Mouse (Mus musculus): ENCODE measurements around the gene Phldb1. TPM values are rescaled to one million over a fixed set of nuclear protein-coding genes. Genes with fewer than 3 reads are reported as not detected.
A peak's percentile ranks its signal among the peaks of the same experiment; 100 is the strongest.

Gene Phldb1
- polyA plus RNA-seq, 1 experiment from 2014 or later, result 24.4 TPM

DNA sequence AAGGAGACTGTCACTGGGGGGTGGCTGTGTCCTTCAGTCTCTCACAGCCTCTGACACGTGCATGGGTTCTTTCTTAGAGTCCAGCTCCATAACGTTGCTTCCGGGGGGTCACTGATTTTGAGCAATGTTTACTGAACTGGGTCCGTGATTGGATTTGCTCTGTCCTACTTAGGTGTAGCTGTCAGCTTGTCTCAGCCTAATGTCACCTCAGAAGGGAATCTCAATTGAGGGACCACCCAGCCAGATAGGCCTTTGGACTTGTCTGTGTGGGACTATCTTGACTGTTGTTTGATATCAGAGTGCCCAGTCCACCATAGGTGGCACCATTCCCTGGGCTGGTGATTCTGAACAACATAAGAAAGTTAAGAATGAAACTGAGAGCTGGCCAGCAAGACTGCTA is 81.1 kb downstream of the Phldb1 start:
- WGBS, result 73% methylated on average over 4 of the region's 4 CpGs
- H3K4me1 ChIP-seq (replicated peaks; ENCODE audit: insufficient read depth, low read length), result 0 out of 2 replicates have a peak, but pooled peaks cover 5% of the 10 kb centered on the region
- H3K4me3 ChIP-seq (replicated peaks; ENCODE audit: low read depth, low read length), result no peak overlapping the region
- no peaks in the 10 kb centered on the region for H3K9me3 ChIP-seq (replicated peaks; ENCODE audit: low read length)
- no peak for DNase-seq (ENCODE audit: low spot score)
- H3K9ac ChIP-seq (ENCODE audit: low read depth, low read length), result no peak overlapping the region
- no peak for TF ChIP-seq CTCF (IDR thresholded peaks at IDR 0.05; ENCODE audit: low read depth)
- no peaks in the 10 kb centered on the region for H3K27me3 ChIP-seq (ENCODE audit: insufficient read depth, low read length)
- H3K36me3 ChIP-seq (ENCODE audit: insufficient read depth, low read length), result no peaks in the 10 kb centered on the region
- H3K4me2 ChIP-seq (ENCODE audit: low read length), result no peak overlapping the region
- H3K27ac ChIP-seq, result no peak overlapping the region
- ATAC-seq (replicated peaks; ENCODE audit: low FRiP score, low read depth), result no peak

- H3K9ac ChIP-seq (ENCODE audit: low read depth, low read length), result no peak overlapping the region
- no peak overlapping the region for H3K4me2 ChIP-seq (ENCODE audit: low read length)
- H3K9me3 ChIP-seq (replicated peaks; ENCODE audit: low read length), result no peaks in the 10 kb centered on the region
- no peaks in the 10 kb centered on the region for H3K27me3 ChIP-seq (ENCODE audit: insufficient read depth, low read length)
- H3K36me3 ChIP-seq (ENCODE audit: insufficient read depth, low read length), result no peaks in the 10 kb centered on the region
- 11% methylated on average over 8 of the region's 8 CpGs for WGBS
- no peak overlapping the region for H3K27ac ChIP-seq
- 0 out of 2 replicates have a peak, but pooled peaks cover 5% of the 10 kb centered on the region for H3K4me1 ChIP-seq (replicated peaks; ENCODE audit: insufficient read depth, low read length)
- peak; percentile 93 for TF ChIP-seq CTCF (IDR thresholded peaks at IDR 0.05; ENCODE audit: low read depth)
- no peak overlapping the region for H3K4me3 ChIP-seq (replicated peaks; ENCODE audit: low read depth, low read length)
- ATAC-seq (replicated peaks; ENCODE audit: low FRiP score, low read depth), result peak; percentile 81
- peak; percentile 84 for DNase-seq (ENCODE audit: low spot score)
These were observed 83.0 kb downstream of the Phldb1 start for GRCm38 (mm10) chr9:44652027-44652426.

GRCm38 (mm10) chr9:44648881-44649281 is 86.1 kb downstream of the Phldb1 start:
- Histone ChIP-seq H3K27ac (no peak overlapping the region), H3K27me3 (ENCODE audit: insufficient read depth, low read length) (no peaks in the 10 kb centered on the region), H3K36me3 (ENCODE audit: insufficient read depth, low read length) (no peaks in the 10 kb centered on the region), H3K9me3 (replicated peaks; ENCODE audit: low read length) (no peaks in the 10 kb centered on the region), H3K4me1 (replicated peaks; ENCODE audit: insufficient read depth, low read length) (no peaks in the 10 kb centered on the region), H3K9ac (ENCODE audit: low read depth, low read length) (no peak overlapping the region), H3K4me2 (ENCODE audit: low read length) (no peak overlapping the region), H3K4me3 (replicated peaks; ENCODE audit: low read depth, low read length) (no peak overlapping the region)
- DNase-seq (ENCODE audit: low spot score) (no peak), ATAC-seq (replicated peaks; ENCODE audit: low FRiP score, low read depth) (no peak)
- WGBS, result 63% methylated on average over 7 of the region's 7 CpGs
- no peak for TF ChIP-seq CTCF (IDR thresholded peaks at IDR 0.05; ENCODE audit: low read depth)

- Histone ChIP-seq H3K27ac (no peak overlapping the region), H3K9ac (ENCODE audit: low read depth, low read length) (no peak overlapping the region), H3K4me2 (ENCODE audit: low read length) (no peak overlapping the region), H3K4me1 (replicated peaks; ENCODE audit: insufficient read depth, low read length) (no peaks in the 10 kb centered on the region), H3K4me3 (replicated peaks; ENCODE audit: low read depth, low read length) (no peak overlapping the region), H3K9me3 (replicated peaks; ENCODE audit: low read length) (no peaks in the 10 kb centered on the region), H3K36me3 (ENCODE audit: insufficient read depth, low read length) (no peaks in the 10 kb centered on the region), H3K27me3 (ENCODE audit: insufficient read depth, low read length) (no peaks in the 10 kb centered on the region)
- DNase-seq (ENCODE audit: low spot score), result no peak
- ATAC-seq (replicated peaks; ENCODE audit: low FRiP score, low read depth), result no peak
- TF ChIP-seq CTCF (IDR thresholded peaks at IDR 0.05; ENCODE audit: low read depth), result no peak
- 69% methylated on average over 4 of the region's 4 CpGs for WGBS
These were observed 87.3 kb downstream of the Phldb1 start for GRCm38 (mm10) chr9:44647656-44648055.

GRCm38 (mm10) chr9:44647026-44647425 is 88.0 kb downstream of the Phldb1 start:
- no peaks in the 10 kb centered on the region for H3K4me1 ChIP-seq (replicated peaks; ENCODE audit: insufficient read depth, low read length)
- H3K27me3 ChIP-seq (ENCODE audit: insufficient read depth, low read length), result no peaks in the 10 kb centered on the region
- no peaks in the 10 kb centered on the region for H3K36me3 ChIP-seq (ENCODE audit: insufficient read depth, low read length)
- no peak for DNase-seq (ENCODE audit: low spot score)
- no peak overlapping the region for H3K4me3 ChIP-seq (replicated peaks; ENCODE audit: low read depth, low read length)
- no peak for TF ChIP-seq CTCF (IDR thresholded peaks at IDR 0.05; ENCODE audit: low read depth)
- 92% methylated on average over 8 of the region's 8 CpGs for WGBS
- no peak for ATAC-seq (replicated peaks; ENCODE audit: low FRiP score, low read depth)
- no peak overlapping the region for H3K27ac ChIP-seq
- no peaks in the 10 kb centered on the region for H3K9me3 ChIP-seq (replicated peaks; ENCODE audit: low read length)
- H3K4me2 ChIP-seq (ENCODE audit: low read length), result no peak overlapping the region
- H3K9ac ChIP-seq (ENCODE audit: low read depth, low read length), result no peak overlapping the region

- no peak overlapping the region for H3K4me2 ChIP-seq (ENCODE audit: low read length)
- no peaks in the 10 kb centered on the region for H3K27me3 ChIP-seq (ENCODE audit: insufficient read depth, low read length)
- DNase-seq (ENCODE audit: low spot score) (no peak), ATAC-seq (replicated peaks; ENCODE audit: low FRiP score, low read depth) (no peak)
- H3K36me3 ChIP-seq (ENCODE audit: insufficient read depth, low read length), result no peaks in the 10 kb centered on the region
- 87% methylated on average over 6 of the region's 6 CpGs for WGBS
- no peak for TF ChIP-seq CTCF (IDR thresholded peaks at IDR 0.05; ENCODE audit: low read depth)
- no peaks in the 10 kb centered on the region for H3K9me3 ChIP-seq (replicated peaks; ENCODE audit: low read length)
- H3K4me1 ChIP-seq (replicated peaks; ENCODE audit: insufficient read depth, low read length), result no peaks in the 10 kb centered on the region
- H3K4me3 ChIP-seq (replicated peaks; ENCODE audit: low read depth, low read length), result no peak overlapping the region
- no peak overlapping the region for H3K27ac ChIP-seq
- no peak overlapping the region for H3K9ac ChIP-seq (ENCODE audit: low read depth, low read length)
These were observed 88.6 kb downstream of the Phldb1 start for GRCm38 (mm10) chr9:44646366-44646765.

DNA sequence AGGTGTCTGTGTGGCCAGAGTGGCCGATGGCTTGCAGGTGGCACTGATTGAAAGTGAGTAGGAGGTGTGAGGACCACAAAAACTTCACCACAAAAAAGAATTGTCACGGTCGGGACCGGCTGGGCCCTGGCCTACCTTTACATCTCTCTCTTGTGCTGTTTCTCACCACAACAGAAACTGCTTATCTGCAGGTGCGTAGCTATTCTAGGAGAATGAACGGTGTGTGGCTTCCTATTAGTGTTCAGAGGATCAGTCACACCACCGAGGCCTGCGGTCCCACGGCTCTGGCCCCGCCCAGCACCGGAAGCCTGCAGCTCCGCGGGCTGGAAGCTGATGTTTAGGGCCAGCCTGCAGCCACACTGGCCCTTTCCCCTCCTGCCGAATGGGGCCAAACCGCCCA is 89.1 kb downstream of the Phldb1 start:
- Histone ChIP-seq H3K36me3 (ENCODE audit: insufficient read depth, low read length) (no peaks in the 10 kb centered on the region), H3K9ac (ENCODE audit: low read depth, low read length) (no peak overlapping the region), H3K4me3 (replicated peaks; ENCODE audit: low read depth, low read length) (no peak overlapping the region), H3K4me2 (ENCODE audit: low read length) (no peak overlapping the region), H3K27ac (no peak overlapping the region), H3K27me3 (ENCODE audit: insufficient read depth, low read length) (no peaks in the 10 kb centered on the region), H3K4me1 (replicated peaks; ENCODE audit: insufficient read depth, low read length) (no peaks in the 10 kb centered on the region), H3K9me3 (replicated peaks; ENCODE audit: low read length) (no peaks in the 10 kb centered on the region)
- DNase-seq (ENCODE audit: low spot score), result no peak
- TF ChIP-seq CTCF (IDR thresholded peaks at IDR 0.05; ENCODE audit: low read depth), result no peak
- ATAC-seq (replicated peaks; ENCODE audit: low FRiP score, low read depth), result no peak
- WGBS, result 66% methylated on average over 15 of the region's 15 CpGs
